Mouse (Mus musculus): Measurements from ENCODE around the gene P2ry10. TPM values are rescaled to one million over a fixed set of nuclear protein-coding genes. Genes with fewer than 3 reads are reported as not detected.

P2ry10 gene
- polyA plus RNA-seq (2021; fragmentation: Nextera tagmentation), result not detected in 2 replicates
- long read RNA-seq, experiment 1, result 0 reads
- long read RNA-seq, experiment 2, result 0 reads

GRCm38 (mm10) chrX:107088177-107088576 lies at the start of gene P2ry10:
P2ry10 (plus strand) TSS chrX:107088492.

DNA sequence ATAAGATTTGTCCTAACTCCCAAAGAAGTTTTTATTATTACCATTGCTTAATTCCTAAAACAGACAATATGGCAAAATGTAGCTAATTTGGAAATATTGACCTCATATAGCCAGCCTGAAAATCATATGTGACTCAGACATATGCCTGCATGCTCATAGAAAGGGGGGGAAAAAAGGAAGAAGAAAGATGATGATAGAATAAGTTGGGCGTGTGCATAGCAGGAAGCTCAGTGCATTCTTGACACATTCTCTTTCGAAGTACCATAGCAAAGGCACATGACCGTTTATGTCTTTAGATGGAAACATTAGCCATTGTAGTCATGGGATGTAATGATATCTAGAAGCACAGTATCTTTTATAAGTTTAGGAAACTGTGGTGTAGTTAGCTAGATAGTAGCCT lies 60.4 kb downstream of the P2ry10 start, which contains the start of gene P2ry10b:
Gene P2ry10b (plus strand): TSS at position 247 of the 400 bp plus-strand sequence.

Other genes starting within 250 kb of the P2ry10 start
- 0.83 and 1.2 TPM in 2 replicates for gene Rtl3, start 247.8 kb upstream of the P2ry10 start, polyA plus RNA-seq (2021; fragmentation: Nextera tagmentation)
- 1.4 and 1.5 TPM in 2 replicates for gene Lpar4, start 167.9 kb upstream of the P2ry10 start, polyA plus RNA-seq (2021; fragmentation: Nextera tagmentation)
- gene P2ry10b, start 60.4 kb downstream of the P2ry10 start, polyA plus RNA-seq (2021; fragmentation: Nextera tagmentation), result 0.40 and 0.45 TPM in 2 replicates
- not detected in 2 replicates for gene Gpr174, start 167.4 kb downstream of the P2ry10 start, polyA plus RNA-seq (2021; fragmentation: Nextera tagmentation)

Data from layer of hippocampus, adult 6 months (tissue).